Mouse (Mus musculus) liver, embryonic 13.5 days (tissue): ENCODE results near the gene Mtg1. TPM values are rescaled to one million over a fixed set of nuclear protein-coding genes. Genes with fewer than 3 reads are reported as not detected.

Experiments
- ATAC-seq: fragments of 200-750 bp; cut with Nextera tagmentation; 2 replicates; pipeline ENCODE4 v1.8.0; 2017; ENCODE audit warnings: low read depth, mild to moderate bottlenecking, moderate number of reproducible peaks, moderate library complexity
- DNase-seq: peaks from one replicate; pipeline ENCODE4 v3.0.0; 2022
- H3K27ac ChIP-seq: fragments of 300-500 bp; sonication (generic); 2 replicates; pipeline ENCODE4 v1.5.1; 2015; ENCODE audit warnings: moderate library complexity, mild to moderate bottlenecking, inconsistent platforms
- H3K27me3 ChIP-seq: fragments of 300-500 bp; sonication (generic); 2 replicates; pipeline ENCODE4 v1.6.1; 2015; ENCODE audit warnings: mild to moderate bottlenecking, inconsistent platforms
- H3K36me3 ChIP-seq: fragments of 300-500 bp; sonication (generic); 2 replicates; pipeline ENCODE4 v1.6.1; 2015; ENCODE audit warnings: mild to moderate bottlenecking, inconsistent platforms
- H3K4me1 ChIP-seq: fragments of 300-500 bp; sonication (generic); replicated peaks from 2 replicates; pipeline ENCODE4 v1.6.1; 2015; ENCODE audit warnings: inconsistent platforms
- H3K4me2 ChIP-seq: fragments of 300-500 bp; sonication (generic); 2 replicates; pipeline ENCODE4 v1.6.1; 2015; ENCODE audit warnings: inconsistent platforms, mild to moderate bottlenecking, moderate library complexity
- H3K4me3 ChIP-seq: fragments of 300-500 bp; sonication (generic); replicated peaks from 2 replicates; pipeline ENCODE4 v1.5.1; 2015; ENCODE audit warnings: mild to moderate bottlenecking, inconsistent platforms
- H3K9ac ChIP-seq: fragments of 300-500 bp; sonication (generic); 2 replicates; pipeline ENCODE4 v1.6.1; 2015; ENCODE audit warnings: mild to moderate bottlenecking, inconsistent platforms
- H3K9me3 ChIP-seq: fragments of 300-500 bp; sonication (generic); replicated peaks from 2 replicates; pipeline ENCODE4 v1.6.1; 2016; ENCODE audit warnings: inconsistent platforms
- WGBS: fragments of 180-500 bp; shearing (Covaris S2); methylation state at CpG from one replicate; pipeline ENCODE4 v1.1.7; 2015; ENCODE audit not compliant: insufficient replicate concordance; 5-methylcytosine and 5-hydroxymethylcytosine counted together
- polyA plus RNA-seq: library from polyadenylated mRNA; unstranded; fragments of >200 nt; fragmentation: Nextera tagmentation; extraction: Ambion mirVana; gene quantifications from 2 replicates; pipeline ENCODE4 v1.2.1, GENCODE M21; 2015

The Mtg1 gene
- polyA plus RNA-seq, 1 experiment from 2014 or later: 21.1 TPM

- H3K4me3 ChIP-seq: no peak overlapping the region
- H3K27me3 ChIP-seq: no peaks in the 10 kb centered on the region
- H3K27ac ChIP-seq: no peak overlapping the region
- H3K4me1 ChIP-seq: no peaks in the 10 kb centered on the region; the same call in 1 of the 2 replicates
- no peak overlapping the region for H3K9ac ChIP-seq
- ATAC-seq: no peak
- DNase-seq: no peak
- 64% methylated on average over 4 of the region's 4 CpGs for WGBS
- no peaks in the 10 kb centered on the region for H3K9me3 ChIP-seq
- H3K4me2 ChIP-seq: no peak overlapping the region
- H3K36me3 ChIP-seq: no peaks in the 10 kb centered on the region
These were observed 56.7 kb downstream of the Mtg1 start for GRCm38 (mm10) chr7:140194031-140194430.

GRCm38 (mm10) chr7:140196002-140196401 lies 58.6 kb downstream of the Mtg1 start:
- 56% methylated on average over 8 of the region's 8 CpGs for WGBS
- H3K4me2 ChIP-seq: no peak overlapping the region
- ATAC-seq (no peak), DNase-seq (no peak)
- H3K36me3 ChIP-seq: no peaks in the 10 kb centered on the region
- H3K4me1 ChIP-seq: peaks cover 9% of the 10 kb centered on the region
- H3K9ac ChIP-seq: no peak overlapping the region
- no peaks in the 10 kb centered on the region for H3K9me3 ChIP-seq
- no peak overlapping the region for H3K27ac ChIP-seq
- no peaks in the 10 kb centered on the region for H3K27me3 ChIP-seq
- no peak overlapping the region for H3K4me3 ChIP-seq

Other genes starting within 250 kb of the Mtg1 start
- gene Kndc1, start 242.9 kb upstream of the Mtg1 start, polyA plus RNA-seq: 0.02 TPM in 1 of 2 replicates, not detected in the other
- gene Utf1, start 193.8 kb upstream of the Mtg1 start, polyA plus RNA-seq: not detected in 2 replicates
- not detected in 2 replicates for gene 6430531B16Rik, start 158.8 kb upstream of the Mtg1 start, polyA plus RNA-seq
- 0.27 and 0.46 TPM in 2 replicates for gene Adam8, start 145.0 kb upstream of the Mtg1 start, polyA plus RNA-seq
- gene Zfp511, start 101.2 kb upstream of the Mtg1 start, polyA plus RNA-seq: 22.9 and 23.6 TPM in 2 replicates
- 28.8 and 31.3 TPM in 2 replicates for gene Tubgcp2, start 100.9 kb upstream of the Mtg1 start, polyA plus RNA-seq
- gene Msx3, start 88.5 kb upstream of the Mtg1 start, polyA plus RNA-seq: not detected in 2 replicates
- gene Caly, start 55.0 kb upstream of the Mtg1 start, polyA plus RNA-seq: 0.12 and 0.33 TPM in 2 replicates
- not detected in 2 replicates for gene Prap1, start 44.2 kb upstream of the Mtg1 start, polyA plus RNA-seq
- gene Fuom, start 35.1 kb upstream of the Mtg1 start, polyA plus RNA-seq: 6.8 and 7.6 TPM in 2 replicates
- gene Paox, start 21.8 kb upstream of the Mtg1 start, polyA plus RNA-seq: 10.5 and 10.9 TPM in 2 replicates
- 80.0 and 93.8 TPM in 2 replicates for gene Echs1, start 21.1 kb upstream of the Mtg1 start, polyA plus RNA-seq
- gene Sprn, start 17.3 kb downstream of the Mtg1 start, polyA plus RNA-seq: 0.02 TPM in 1 of 2 replicates, not detected in the other
- gene Olfr522, start 27.2 kb downstream of the Mtg1 start, polyA plus RNA-seq: not detected in 2 replicates
- not detected in 2 replicates for gene Olfr523, start 35.7 kb downstream of the Mtg1 start, polyA plus RNA-seq
- not detected in 2 replicates for gene Olfr524, start 68.4 kb downstream of the Mtg1 start, polyA plus RNA-seq
- 0.03 and 0.07 TPM in 2 replicates for gene Cd163l1, start 80.7 kb downstream of the Mtg1 start, polyA plus RNA-seq
- not detected in 2 replicates for gene 5830411N06Rik, start 109.7 kb downstream of the Mtg1 start, polyA plus RNA-seq
- gene Olfr525, start 183.3 kb downstream of the Mtg1 start, polyA plus RNA-seq: not detected in 2 replicates
- gene Olfr527, start 196.5 kb downstream of the Mtg1 start, polyA plus RNA-seq: not detected in 2 replicates
- not detected in 2 replicates for gene Olfr60, start 224.1 kb downstream of the Mtg1 start, polyA plus RNA-seq
- gene Olfr530, start 238.8 kb downstream of the Mtg1 start, polyA plus RNA-seq: not detected in 2 replicates